Mouse (Mus musculus) thymus, adult 2 months (tissue): ENCODE measurements at regions not wholly inside any gene's neighbourhood (a gene's known extent, or its start where the extent isn't known, plus 50 kb on each side); places are given as distances from the start of the nearest gene placed in this dataset.

Source experiments
- DNase-seq: peaks from one replicate; pipeline ENCODE4 v3.0.0; 2021
- H3K27ac ChIP-seq: fragments of 200-500 bp; 2 replicates; pipeline ENCODE4 v1.5.1; 2012; ENCODE audit warnings: low read length, control low read depth; ENCODE audit not compliant: control insufficient read depth, insufficient read depth
- H3K27me3 ChIP-seq: fragments of 200-500 bp; 2 replicates; pipeline ENCODE4 v1.6.1; 2012; ENCODE audit warnings: mild to moderate bottlenecking, low read length, moderate library complexity, mixed read lengths; ENCODE audit not compliant: control insufficient read depth, insufficient read depth
- H3K36me3 ChIP-seq: fragments of 200-500 bp; 2 replicates; pipeline ENCODE4 v1.6.1; 2012; ENCODE audit warnings: mild to moderate bottlenecking, low read length, moderate library complexity; ENCODE audit not compliant: control insufficient read depth, insufficient read depth
- H3K4me1 ChIP-seq: fragments of 200-500 bp; replicated peaks from 2 replicates; pipeline ENCODE4 v1.6.1; 2012; ENCODE audit warnings: low read length; ENCODE audit not compliant: control insufficient read depth, insufficient read depth
- H3K4me3 ChIP-seq: fragments of 200-500 bp; 2 replicates; pipeline ENCODE4 v1.5.1; 2012; ENCODE audit warnings: mild to moderate bottlenecking, low read length, control low read depth, moderate library complexity; ENCODE audit not compliant: control insufficient read depth, insufficient read depth
- CTCF ChIP-seq: fragments of 200-500 bp; IDR thresholded peaks from 2 replicates; pipeline ENCODE4 v1.5.1; 2012; ENCODE audit warnings: mild to moderate bottlenecking, control low read depth, low read length, moderate library complexity, borderline replicate concordance; ENCODE audit not compliant: control insufficient read depth, poor library complexity, insufficient read depth; ENCODE audit errors: extremely low read depth
- POLR2A ChIP-seq: fragments of 200-500 bp; IDR thresholded peaks from 2 replicates; pipeline ENCODE4 v1.6.1; 2012; ENCODE audit warnings: mild to moderate bottlenecking, low read length, control low read depth, moderate library complexity; ENCODE audit not compliant: control insufficient read depth, poor library complexity, insufficient read depth; ENCODE audit errors: extremely low read depth
- WGBS: fragments of 180-500 bp; shearing (Covaris S2); methylation state at CpG from one replicate; pipeline ENCODE4 v1.1.7; 2018; 5-methylcytosine and 5-hydroxymethylcytosine counted together

- no peak overlapping the region for H3K27ac ChIP-seq
- WGBS: 93% methylated on average over 11 of the region's 11 CpGs
- no peaks in the 10 kb centered on the region for H3K27me3 ChIP-seq
- no peak for DNase-seq
- TF ChIP-seq CTCF (no peak), POLR2A (no peak)
- H3K4me1 ChIP-seq: no peaks in the 10 kb centered on the region
- H3K4me3 ChIP-seq: no peak overlapping the region
- no peaks in the 10 kb centered on the region for H3K36me3 ChIP-seq
Measured at GRCm38 (mm10) chr14:33836341-33836740, 87.0 kb upstream of the Gdf10 start.

GRCm38 (mm10) chr14:33841821-33842220, 81.6 kb upstream of the Gdf10 start:
- no peaks in the 10 kb centered on the region for H3K27me3 ChIP-seq
- no peak overlapping the region for H3K4me3 ChIP-seq
- DNase-seq: no peak
- H3K4me1 ChIP-seq: no peaks in the 10 kb centered on the region
- no peaks in the 10 kb centered on the region for H3K36me3 ChIP-seq
- 95% methylated on average over 6 of the region's 6 CpGs for whole genome bisulfite sequencing
- H3K27ac ChIP-seq: no peak overlapping the region
- TF ChIP-seq CTCF (no peak), POLR2A (no peak)

- Histone ChIP-seq H3K4me3 (no peak overlapping the region), H3K4me1 (no peaks in the 10 kb centered on the region), H3K27ac (no peak overlapping the region), H3K27me3 (no peaks in the 10 kb centered on the region), H3K36me3 (no peaks in the 10 kb centered on the region)
- TF ChIP-seq POLR2A (no peak), CTCF (no peak)
- 86% methylated on average over 3 of the region's 3 CpGs for WGBS
- DNase-seq: no peak
Measured at GRCm38 (mm10) chr14:33853499-33853898, 69.9 kb upstream of the Gdf10 start.

GRCm38 (mm10) chr14:33854181-33854580, 69.2 kb upstream of the Gdf10 start:
- DNase-seq: no peak
- no peak for TF ChIP-seq POLR2A
- TF ChIP-seq CTCF: no peak
- WGBS: 94% methylated on average over 6 of the region's 6 CpGs
- Histone ChIP-seq H3K27ac (no peak overlapping the region), H3K4me1 (no peaks in the 10 kb centered on the region), H3K4me3 (no peak overlapping the region), H3K36me3 (no peaks in the 10 kb centered on the region), H3K27me3 (no peaks in the 10 kb centered on the region)

GRCm38 (mm10) chr14:33856992-33857391, 66.4 kb upstream of the Gdf10 start:
- WGBS: 58% methylated on average over 6 of the region's 6 CpGs
- no peaks in the 10 kb centered on the region for H3K36me3 ChIP-seq
- no peak overlapping the region for H3K4me3 ChIP-seq
- no peaks in the 10 kb centered on the region for H3K27me3 ChIP-seq
- no peak overlapping the region for H3K27ac ChIP-seq
- TF ChIP-seq CTCF (no peak), POLR2A (no peak)
- no peaks in the 10 kb centered on the region for H3K4me1 ChIP-seq
- no peak for DNase-seq

GRCm38 (mm10) chr14:33864796-33865195, 58.6 kb upstream of the Gdf10 start:
- Histone ChIP-seq H3K27me3 (no peaks in the 10 kb centered on the region), H3K27ac (no peak overlapping the region), H3K4me1 (no peaks in the 10 kb centered on the region), H3K36me3 (no peaks in the 10 kb centered on the region), H3K4me3 (no peak overlapping the region)
- WGBS: 85% methylated on average over 1 of the region's 1 CpGs
- no peak for TF ChIP-seq POLR2A
- TF ChIP-seq CTCF: no peak
- no peak for DNase-seq

- Histone ChIP-seq H3K4me3 (no peak overlapping the region), H3K27me3 (no peaks in the 10 kb centered on the region), H3K36me3 (no peaks in the 10 kb centered on the region), H3K27ac (no peak overlapping the region), H3K4me1 (no peaks in the 10 kb centered on the region)
- 85% methylated on average over 2 of the region's 2 CpGs for WGBS
- TF ChIP-seq CTCF (no peak), POLR2A (no peak)
- DNase-seq: no peak
Measured at GRCm38 (mm10) chr14:33865746-33866145, 57.6 kb upstream of the Gdf10 start.
